Mouse (Mus musculus): ENCODE measurements at regions not wholly inside any gene's neighbourhood (a gene's known extent, or its start where the extent isn't known, plus 50 kb on each side); places are given as distances from the start of the nearest gene placed in this dataset.

- DNase-seq = no peak
These were observed 89.9 kb upstream of the Mef2a start for GRCm38 (mm10) chr7:67462591-67462990.

GRCm38 (mm10) chr7:67461333-67462255 is 88.9 kb upstream of the Mef2a start:
- DNase-seq = peak; percentile 43

- DNase-seq = peak; percentile 76
These were observed 87.2 kb upstream of the Mef2a start for GRCm38 (mm10) chr7:67459810-67460209.

- no peak for DNase-seq
These were observed 86.6 kb upstream of the Mef2a start for GRCm38 (mm10) chr7:67459209-67459608.

- DNase-seq = no peak
These were observed 86.0 kb upstream of the Mef2a start for GRCm38 (mm10) chr7:67458640-67459039.

- no peak for DNase-seq
These were observed 85.2 kb upstream of the Mef2a start for GRCm38 (mm10) chr7:67457898-67458297.

- no peak for DNase-seq
These were observed 83.4 kb upstream of the Mef2a start for GRCm38 (mm10) chr7:67456015-67456414.

- no peak for DNase-seq
These were observed 81.8 kb upstream of the Mef2a start for GRCm38 (mm10) chr7:67454458-67454857.

- DNase-seq = no peak
These were observed 78.6 kb upstream of the Mef2a start for GRCm38 (mm10) chr7:67451157-67451793.

GRCm38 (mm10) chr7:67446606-67447005 is 73.9 kb upstream of the Mef2a start:
- DNase-seq = no peak

- peak; percentile 51 for DNase-seq
These were observed 72.8 kb upstream of the Mef2a start for GRCm38 (mm10) chr7:67445203-67446041.

- no peak for DNase-seq
These were observed 71.9 kb upstream of the Mef2a start for GRCm38 (mm10) chr7:67444523-67444942.

- no peak for DNase-seq
These were observed 71.0 kb upstream of the Mef2a start for GRCm38 (mm10) chr7:67443666-67444065.

- peak; percentile 72 for DNase-seq
These were observed 70.4 kb upstream of the Mef2a start for GRCm38 (mm10) chr7:67443001-67443555.

- DNase-seq = no peak
These were observed 69.6 kb upstream of the Mef2a start for GRCm38 (mm10) chr7:67442284-67442683.

- no peak for DNase-seq
These were observed 68.1 kb upstream of the Mef2a start for GRCm38 (mm10) chr7:67440806-67441205.

GRCm38 (mm10) chr7:67437216-67438006 is 64.8 kb upstream of the Mef2a start:
- no peak for DNase-seq

GRCm38 (mm10) chr7:67435643-67436339 is 63.1 kb upstream of the Mef2a start:
- no peak for DNase-seq

GRCm38 (mm10) chr7:67430987-67431386 is 58.3 kb upstream of the Mef2a start:
- no peak for DNase-seq

GRCm38 (mm10) chr7:67430041-67430440 is 57.4 kb upstream of the Mef2a start:
- no peak for DNase-seq

Data from right cerebral cortex, adult 18-20 months (tissue).